Mouse (Mus musculus): Measurements from ENCODE around the gene Zp1. TPM values are rescaled to one million over a fixed set of nuclear protein-coding genes. Genes with fewer than 3 reads are reported as not detected.

Gene Zp1
- polyA plus RNA-seq (2021), result 0.17 TPM

DNA sequence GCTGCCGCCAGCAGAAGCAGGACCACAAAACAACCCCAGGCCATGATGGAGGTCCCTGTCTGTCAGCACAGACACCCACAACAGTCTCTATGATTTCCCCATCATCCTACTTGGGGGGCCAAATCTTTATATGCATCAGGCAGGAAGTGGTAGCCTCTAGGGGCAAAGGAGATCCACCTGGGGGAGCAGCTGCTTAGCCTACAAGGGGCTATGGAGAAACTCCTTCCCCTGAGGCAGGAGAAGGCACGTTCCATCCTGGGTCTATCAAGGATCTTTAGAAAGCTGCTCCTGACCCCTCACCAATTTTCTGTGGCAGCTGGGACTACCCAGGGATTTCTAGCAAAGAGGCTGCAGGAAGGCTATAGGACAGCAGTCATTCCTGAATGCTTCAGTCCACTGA is at the start of gene Zp1:
Gene Zp1, minus strand, starts transcription at position 101 of the 400 bp plus-strand sequence.
- POLR2A ChIA-PET, result interaction anchor here (1.4 kb wide), 1 partner anchor 9 kb away, joined by 4 read pairs; no protein-coding TSS in a partner anchor
- DNase-seq (ENCODE audit: low read depth, low spot score), result no peak
- H3K27me3 ChIP-seq, result no peaks in the 10 kb centered on the region
- no peak for TF ChIP-seq CTCF (IDR thresholded peaks at IDR 0.05)
- CTCF ChIA-PET, result interaction anchor here (1.1 kb wide), 1 partner anchor 13 kb away, joined by 4 read pairs; no protein-coding TSS in a partner anchor
- ATAC-seq, result no peak
- in situ Hi-C loops (cut with MboI; ENCODE audit: low pct_unique_long_range_greater_than_20kb), result no loop called here

- peaks cover 51% of the 10 kb centered on the region for H3K27me3 ChIP-seq
- DNase-seq (ENCODE audit: low read depth, low spot score) (no peak), ATAC-seq (no peak)
- ChIA-PET POLR2A (no interaction called here), CTCF (interaction anchor here (1.0 to 2.5 kb wide), 3 partner anchors 8 to 11 kb away, joined by 3 to 15 read pairs (median 3); no protein-coding TSS in a partner anchor)
- in situ Hi-C loops (cut with MboI; ENCODE audit: low pct_unique_long_range_greater_than_20kb), result no loop called here
- no peak for TF ChIP-seq CTCF (IDR thresholded peaks at IDR 0.05)
Measured at GRCm38 (mm10) chr19:10968578-10968977, 48.1 kb upstream of the Zp1 start.

GRCm38 (mm10) chr19:10965721-10966120 is 45.3 kb upstream of the Zp1 start:
- no peak for DNase-seq (ENCODE audit: low read depth, low spot score)
- ChIA-PET CTCF (interaction anchor here (0.7 to 1.4 kb wide), 5 partner anchors 10 to 58 kb away, joined by 3 to 5 read pairs (median 3); no protein-coding TSS in a partner anchor), POLR2A (no interaction called here)
- TF ChIP-seq CTCF (IDR thresholded peaks at IDR 0.05), result no peak
- in situ Hi-C loops (cut with MboI; ENCODE audit: low pct_unique_long_range_greater_than_20kb), result no loop called here
- ATAC-seq, result no peak
- H3K27me3 ChIP-seq, result peaks cover 56% of the 10 kb centered on the region

DNA sequence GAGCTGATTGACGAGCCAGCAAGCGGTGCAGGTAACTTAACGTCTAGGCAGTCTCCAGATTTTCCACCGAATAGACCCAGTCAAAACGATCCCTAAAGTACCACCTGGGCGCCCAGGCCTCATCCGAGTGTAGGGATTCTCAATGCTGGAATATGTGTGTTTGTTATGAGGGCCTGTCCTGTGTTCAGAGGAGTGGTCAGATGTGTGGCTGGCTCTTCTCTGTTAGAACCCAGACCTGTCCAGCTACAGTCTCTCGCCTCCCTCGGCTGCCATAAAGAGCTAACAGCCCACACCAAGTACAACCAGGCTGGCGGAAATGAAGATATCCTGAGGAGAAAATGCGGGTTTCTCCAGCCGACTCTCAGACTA is 39.5 kb upstream of the Zp1 start:
- TF ChIP-seq CTCF (IDR thresholded peaks at IDR 0.05), result no peak
- in situ Hi-C loops (cut with MboI; ENCODE audit: low pct_unique_long_range_greater_than_20kb), result loop anchor here (5.0 kb wide), 3 partner anchors 48 to 293 kb away; no protein-coding TSS in a partner anchor
- CTCF ChIA-PET, result interaction anchor here (0.9 to 5.1 kb wide), 4 partner anchors 9 to 83 kb away, joined by 3 to 75 read pairs (median 4); no protein-coding TSS in a partner anchor
- ATAC-seq (no peak), DNase-seq (ENCODE audit: low read depth, low spot score) (no peak)
- POLR2A ChIA-PET, result no interaction called here
- H3K27me3 ChIP-seq, result peaks cover 30% of the 10 kb centered on the region

DNA sequence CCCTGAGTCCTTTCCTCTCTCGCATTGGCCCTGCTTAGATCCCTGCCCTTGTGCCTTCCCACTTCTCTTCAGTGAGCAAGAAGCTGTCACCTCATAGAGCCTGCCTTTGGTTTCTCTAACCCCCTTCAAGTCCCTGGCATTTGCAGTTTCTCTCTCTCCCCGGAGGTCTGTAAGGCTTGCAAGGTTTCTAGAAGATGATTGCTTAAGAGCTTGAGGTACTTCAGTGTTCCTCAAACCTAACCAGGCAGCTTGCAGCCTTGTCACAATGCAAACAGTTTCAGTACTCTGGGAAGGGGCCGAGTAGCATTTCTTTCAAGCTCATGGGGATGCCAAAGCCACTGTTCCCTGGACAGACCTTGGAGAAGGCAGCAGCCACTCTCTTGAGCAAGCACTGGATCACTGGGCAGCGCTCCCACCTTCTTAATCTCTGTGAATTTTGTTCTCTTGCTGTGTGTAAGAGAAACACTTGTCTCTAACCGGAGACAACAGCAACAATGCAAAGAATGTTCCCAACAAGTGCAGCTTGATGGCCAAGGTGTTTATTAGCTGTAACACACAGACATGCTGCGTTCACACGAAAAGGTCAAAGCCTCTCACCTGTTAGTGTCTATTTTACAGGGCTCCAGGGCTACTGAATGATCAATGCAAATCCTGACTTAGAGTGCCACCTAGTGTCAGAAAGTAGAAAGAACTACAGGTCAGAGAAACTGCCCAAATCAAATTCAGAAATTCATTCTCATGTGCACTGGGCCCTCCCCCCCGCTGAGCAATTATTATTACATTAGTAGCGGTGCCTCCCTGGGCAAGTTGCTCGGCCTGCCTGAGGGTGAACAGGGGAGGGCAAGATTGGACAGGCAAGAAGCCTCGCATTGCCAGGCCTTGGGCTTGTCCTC is 38.9 kb upstream of the Zp1 start:
- in situ Hi-C loops (cut with MboI; ENCODE audit: low pct_unique_long_range_greater_than_20kb), result loop anchor here (5.0 kb wide), 2 partner anchors 47 to 242 kb away; no protein-coding TSS in a partner anchor
- ATAC-seq (peak; percentile 76), DNase-seq (ENCODE audit: low read depth, low spot score) (no peak)
- CTCF ChIA-PET, result interaction anchor here (0.8 to 5.1 kb wide), 12 partner anchors 8 to 249 kb away, joined by 3 to 75 read pairs (median 3); partner anchors contain the start of genes Ccdc86 and Ms4a10
- peaks cover 25% of the 10 kb centered on the region for H3K27me3 ChIP-seq
- TF ChIP-seq CTCF (IDR thresholded peaks at IDR 0.05), result peak; percentile 89
- POLR2A ChIA-PET, result interaction anchor here (0.6 to 1.1 kb wide), 2 partner anchors 48 to 51 kb away, joined by 3 read pairs; no protein-coding TSS in a partner anchor

DNA sequence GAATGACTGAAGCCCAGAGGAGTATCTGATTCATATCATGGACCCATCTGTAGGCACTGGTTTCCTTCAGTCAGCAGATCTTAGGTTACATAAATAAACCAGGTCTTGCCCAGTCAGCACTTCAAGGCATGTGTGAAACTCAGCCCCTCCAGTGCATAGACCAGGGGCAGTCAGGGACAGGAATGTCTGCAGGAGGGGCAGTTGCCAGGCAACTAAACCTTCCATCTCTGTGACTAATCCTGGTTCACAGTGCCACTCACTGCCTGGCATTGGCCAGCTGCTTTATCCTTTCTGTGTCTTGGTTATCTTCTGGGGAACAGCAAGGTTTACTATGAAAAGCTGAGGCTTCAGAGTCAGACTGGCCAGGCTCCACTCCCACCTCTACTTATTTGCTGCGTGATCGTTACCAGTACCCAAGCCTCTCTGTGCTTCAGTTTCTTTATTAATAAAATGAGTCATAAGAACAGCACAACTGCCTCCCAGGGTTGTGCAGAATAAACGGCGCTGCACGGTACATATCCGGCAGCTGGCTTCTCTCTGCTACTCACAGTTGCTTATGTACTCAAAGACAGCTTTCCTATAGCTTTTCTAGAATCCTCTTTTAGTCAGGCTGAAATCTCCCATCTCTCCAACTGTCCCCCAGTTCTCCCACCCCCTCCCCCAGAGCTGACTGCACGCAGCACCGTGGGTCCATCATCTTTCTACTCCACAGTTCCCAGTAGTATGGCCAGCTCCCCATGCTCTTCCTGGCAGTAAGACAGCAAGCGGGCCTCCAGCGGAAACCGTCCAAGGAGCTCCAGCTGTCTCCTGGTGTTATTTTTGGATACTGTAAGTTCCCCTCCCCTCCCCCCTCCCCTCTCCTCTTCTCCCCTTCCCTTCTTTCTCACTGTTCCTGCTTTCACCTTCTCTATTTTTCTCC is 31.8 kb upstream of the Zp1 start:
- peaks cover 7% of the 10 kb centered on the region for H3K27me3 ChIP-seq
- ChIA-PET POLR2A (interaction anchor here (0.6 kb wide), 1 partner anchor 46 kb away, joined by 4 read pairs; no protein-coding TSS in a partner anchor), CTCF (interaction anchor here (0.9 to 2.7 kb wide), 7 partner anchors 7 to 243 kb away, joined by 3 to 24 read pairs (median 3); no protein-coding TSS in a partner anchor)
- DNase-seq (ENCODE audit: low read depth, low spot score) (peak; percentile 48), ATAC-seq (peak; percentile 92)
- in situ Hi-C loops (cut with MboI; ENCODE audit: low pct_unique_long_range_greater_than_20kb), result no loop called here
- TF ChIP-seq CTCF (IDR thresholded peaks at IDR 0.05), result no peak

DNA sequence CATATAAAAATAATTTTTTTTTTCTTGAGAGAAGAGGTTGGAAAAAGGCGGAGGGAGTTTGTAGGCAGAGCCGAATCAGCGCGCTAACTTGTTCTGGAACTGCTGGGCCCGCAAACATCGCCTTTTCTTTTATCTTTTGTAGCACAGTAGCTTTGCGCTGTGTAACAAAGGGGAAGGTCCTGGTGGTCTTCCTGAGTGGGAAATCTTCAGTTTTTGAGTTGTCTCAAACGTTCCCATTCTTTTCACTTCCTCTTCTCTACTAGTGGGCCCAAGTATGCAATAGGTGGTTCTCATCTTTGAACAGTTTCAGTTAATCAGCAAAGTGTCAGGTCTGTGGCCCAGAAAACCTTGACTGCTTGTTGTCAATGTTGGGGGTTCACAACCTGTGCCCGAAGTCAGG is 29.1 kb upstream of the Zp1 start:
- in situ Hi-C loops (cut with MboI; ENCODE audit: low pct_unique_long_range_greater_than_20kb), result no loop called here
- H3K27me3 ChIP-seq, result no peaks in the 10 kb centered on the region
- DNase-seq (ENCODE audit: low read depth, low spot score), result no peak
- ChIA-PET CTCF (interaction anchor here (0.6 to 1.9 kb wide), 5 partner anchors 9 to 42 kb away, joined by 3 to 9 read pairs (median 3); partner anchors contain the start of gene Ptgdr2), POLR2A (interaction anchor here (0.7 to 1.9 kb wide), 3 partner anchors 43 to 267 kb away, joined by 3 to 4 read pairs (median 3); no protein-coding TSS in a partner anchor)
- TF ChIP-seq CTCF (IDR thresholded peaks at IDR 0.05), result no peak
- ATAC-seq, result no peak

- DNase-seq (ENCODE audit: low read depth, low spot score) (peak; percentile 92), ATAC-seq (peak; percentile 72)
- in situ Hi-C loops (cut with MboI; ENCODE audit: low pct_unique_long_range_greater_than_20kb), result no loop called here
- no peak for TF ChIP-seq CTCF (IDR thresholded peaks at IDR 0.05)
- ChIA-PET CTCF (interaction anchor here (0.6 to 1.5 kb wide), 5 partner anchors 10 to 52 kb away, joined by 3 to 5 read pairs (median 3); partner anchors contain the start of gene Ptgdr2), POLR2A (interaction anchor here (0.7 to 1.2 kb wide), 2 partner anchors 40 to 43 kb away, joined by 3 read pairs; no protein-coding TSS in a partner anchor)
- no peaks in the 10 kb centered on the region for H3K27me3 ChIP-seq
Measured at GRCm38 (mm10) chr19:10949112-10949511, 28.7 kb upstream of the Zp1 start, which contains the start of gene Ccdc86. Gene Ccdc86 (minus strand): TSS chr19:10949266.

DNA sequence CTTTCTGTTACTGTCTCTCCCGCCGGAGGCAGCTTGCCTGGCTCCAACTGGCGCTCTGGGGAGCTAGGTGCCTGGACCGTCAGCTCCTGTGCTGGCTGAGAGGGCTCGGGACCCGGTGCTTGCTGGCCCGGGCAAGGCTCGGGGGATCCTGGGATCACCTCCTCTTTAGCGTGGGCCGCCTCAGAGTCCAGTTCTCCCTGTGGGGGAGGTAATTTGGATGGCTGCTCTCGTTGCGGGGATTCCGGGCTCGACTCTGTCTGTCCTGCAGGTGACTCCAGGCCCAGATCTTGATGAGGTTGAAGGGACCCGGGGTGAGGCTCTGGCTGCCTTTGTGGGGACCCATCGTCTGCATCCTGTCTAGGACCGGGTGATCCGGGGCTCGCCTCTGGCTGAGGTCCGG is 28.0 kb upstream of the Zp1 start:
- DNase-seq (ENCODE audit: low read depth, low spot score), result no peak
- ChIA-PET CTCF (interaction anchor here (1.2 to 1.5 kb wide), 2 partner anchors 29 to 34 kb away, joined by 3 to 5 read pairs; no protein-coding TSS in a partner anchor), POLR2A (interaction anchor here (1.0 to 1.4 kb wide), 3 partner anchors 24 to 54 kb away, joined by 3 to 7 read pairs (median 3); partner anchors contain the start of gene Prpf19)
- in situ Hi-C loops (cut with MboI; ENCODE audit: low pct_unique_long_range_greater_than_20kb), result no loop called here
- ATAC-seq, result peak; percentile 2
- TF ChIP-seq CTCF (IDR thresholded peaks at IDR 0.05), result no peak
- no peaks in the 10 kb centered on the region for H3K27me3 ChIP-seq

Data from Patski (cell line).